Mouse (Mus musculus) liver, embryonic 16.5 days (tissue): ENCODE data around the gene Smagp. TPM values are rescaled to one million over a fixed set of nuclear protein-coding genes. Genes with fewer than 3 reads are reported as not detected.
"Not testable (repeated sequence)": the region's sequence is repeated elsewhere in the genome, so short reads cannot be mapped to it uniquely, and the experiment has no call there.

Experiments
- ATAC-seq: fragments of 200-750 bp; cut with Nextera tagmentation; 2 replicates; pipeline ENCODE4 v1.8.0; 2017; ENCODE audit warnings: low read depth, mild to moderate bottlenecking, moderate number of reproducible peaks, moderate library complexity
- H3K27ac ChIP-seq: fragments of 300-500 bp; sonication (generic); 2 replicates; pipeline ENCODE4 v1.5.1; 2014; ENCODE audit warnings: mild to moderate bottlenecking, low read length
- H3K27me3 ChIP-seq: fragments of 300-500 bp; sonication (generic); 2 replicates; pipeline ENCODE4 v1.6.1; 2014; ENCODE audit warnings: low read depth, low read length, mixed read lengths; ENCODE audit not compliant: control insufficient read depth, insufficient read depth
- H3K36me3 ChIP-seq: fragments of 300-500 bp; sonication (generic); 2 replicates; pipeline ENCODE4 v1.6.1; 2014; ENCODE audit warnings: mild to moderate bottlenecking; ENCODE audit not compliant: control insufficient read depth, insufficient read depth
- H3K4me1 ChIP-seq: fragments of 300-500 bp; sonication (generic); 2 replicates; pipeline ENCODE4 v1.6.1; 2014; ENCODE audit warnings: low read depth, low read length, mixed read lengths; ENCODE audit not compliant: control insufficient read depth
- H3K4me2 ChIP-seq: fragments of 300-500 bp; sonication (generic); 2 replicates; pipeline ENCODE4 v1.6.1; 2014; ENCODE audit warnings: low read depth, low read length, mixed read lengths
- H3K4me3 ChIP-seq: fragments of 300-500 bp; sonication (generic); 2 replicates; pipeline ENCODE4 v1.5.1; 2014; ENCODE audit warnings: low read depth, mild to moderate bottlenecking, low read length
- H3K9ac ChIP-seq: fragments of 300-500 bp; sonication (generic); 2 replicates; pipeline ENCODE4 v1.6.1; 2014; ENCODE audit warnings: low read depth, low read length
- H3K9me3 ChIP-seq: fragments of 300-500 bp; sonication (generic); replicated peaks from 2 replicates; pipeline ENCODE4 v1.6.1; 2016; ENCODE audit warnings: low read length; ENCODE audit not compliant: control insufficient read depth
- WGBS: fragments of 180-500 bp; shearing (Covaris S2); extraction: QIAGEN DNeasy Blood & Tissue Kit; methylation state at CpG from one replicate; pipeline ENCODE4 v1.1.7; 2014; ENCODE audit not compliant: insufficient replicate concordance; 5-methylcytosine and 5-hydroxymethylcytosine counted together
- polyA plus RNA-seq: library from polyadenylated mRNA; unstranded; fragments of >200 nt; fragmentation: Nextera tagmentation; extraction: Ambion mirVana; gene quantifications from 2 replicates; pipeline ENCODE4 v1.2.1, GENCODE M21; 2015

The Smagp gene
- polyA plus RNA-seq, 1 experiment from 2014 or later: 9.3 TPM

- H3K4me3 ChIP-seq: no peak overlapping the region
- no peak for ATAC-seq
- WGBS: 27% methylated on average over 10 of the region's 10 CpGs
- no peak overlapping the region for H3K9ac ChIP-seq
- no peaks in the 10 kb centered on the region for H3K27me3 ChIP-seq
- H3K36me3 ChIP-seq: no peaks in the 10 kb centered on the region
- no peak overlapping the region for H3K4me2 ChIP-seq
- peaks cover 21% of the 10 kb centered on the region for H3K4me1 ChIP-seq
- H3K9me3 ChIP-seq: no peaks in the 10 kb centered on the region
- H3K27ac ChIP-seq: no peak overlapping the region
Observed at GRCm38 (mm10) chr15:100627287-100627686, 9.5 kb downstream of the Smagp start.

GRCm38 (mm10) chr15:100624435-100624834 lies 12.3 kb downstream of the Smagp start:
- no peak for ATAC-seq
- Histone ChIP-seq H3K9me3 (no peaks in the 10 kb centered on the region), H3K4me3 (no peak overlapping the region), H3K27ac (no peak overlapping the region), H3K4me1 (peaks cover 11% of the 10 kb centered on the region), H3K4me2 (no peak overlapping the region), H3K9ac (no peak overlapping the region), H3K36me3 (peaks cover 14% of the 10 kb centered on the region), H3K27me3 (no peaks in the 10 kb centered on the region)
- 64% methylated on average over 3 of the region's 3 CpGs for WGBS

- ATAC-seq: peak; percentile 37; the same call in 1 of the 2 replicates
- peaks cover 11% of the 10 kb centered on the region for H3K4me1 ChIP-seq
- H3K9ac ChIP-seq: no peak overlapping the region
- H3K4me2 ChIP-seq: no peak overlapping the region
- H3K27ac ChIP-seq: no peak overlapping the region
- H3K9me3 ChIP-seq: no peaks in the 10 kb centered on the region
- H3K27me3 ChIP-seq: no peaks in the 10 kb centered on the region
- H3K36me3 ChIP-seq: peaks cover 21% of the 10 kb centered on the region
- H3K4me3 ChIP-seq: no peak overlapping the region
- WGBS: 66% methylated on average over 9 of the region's 9 CpGs
Observed at GRCm38 (mm10) chr15:100623754-100624153, 13.0 kb downstream of the Smagp start.

GRCm38 (mm10) chr15:100622164-100622563 lies 14.6 kb downstream of the Smagp start:
- no peaks in the 10 kb centered on the region for H3K27me3 ChIP-seq
- no peak overlapping the region for H3K4me3 ChIP-seq
- peaks cover 35% of the 10 kb centered on the region for H3K36me3 ChIP-seq
- peak overlapping the region; percentile 45 for H3K27ac ChIP-seq
- no peaks in the 10 kb centered on the region for H3K9me3 ChIP-seq
- 48% methylated on average over 7 of the region's 7 CpGs for WGBS
- ATAC-seq: no peak
- H3K4me1 ChIP-seq: peaks cover 11% of the 10 kb centered on the region
- H3K4me2 ChIP-seq: no peak overlapping the region
- H3K9ac ChIP-seq: no peak overlapping the region

GRCm38 (mm10) chr15:100621671-100622070 lies 15.1 kb downstream of the Smagp start:
- ATAC-seq, H3K9ac ChIP-seq, H3K27me3 ChIP-seq, H3K4me3 ChIP-seq, H3K4me2 ChIP-seq, H3K9me3 ChIP-seq, H3K27ac ChIP-seq: not testable (repeated sequence)
- H3K36me3 ChIP-seq: peaks cover 40% of the 10 kb centered on the region
- H3K4me1 ChIP-seq: peaks cover 15% of the 10 kb centered on the region
- 58% methylated on average over 9 of the region's 9 CpGs for WGBS

- H3K9me3 ChIP-seq: no peaks in the 10 kb centered on the region
- no peak overlapping the region for H3K4me3 ChIP-seq
- 86% methylated on average over 7 of the region's 7 CpGs for WGBS
- H3K36me3 ChIP-seq: peaks cover 40% of the 10 kb centered on the region
- H3K27me3 ChIP-seq: no peaks in the 10 kb centered on the region
- no peak overlapping the region for H3K4me2 ChIP-seq
- no peak overlapping the region for H3K27ac ChIP-seq
- no peak overlapping the region for H3K9ac ChIP-seq
- H3K4me1 ChIP-seq: peaks cover 18% of the 10 kb centered on the region
- no peak for ATAC-seq
Observed at GRCm38 (mm10) chr15:100619200-100619599, 17.5 kb downstream of the Smagp start.

- under 1% methylated on average over 19 of the region's 19 CpGs for WGBS
Observed at GRCm38 (mm10) chr15:100616221-100616620, 20.5 kb downstream of the Smagp start.

GRCm38 (mm10) chr15:100615825-100616220 lies 20.9 kb downstream of the Smagp start:
- Histone ChIP-seq H3K27ac (peak overlapping the region; percentile 99), H3K27me3 (no peaks in the 10 kb centered on the region), H3K4me3 (peak overlapping the region; percentile 97), H3K4me2 (peak overlapping the region; percentile 64), H3K9me3 (no peaks in the 10 kb centered on the region), H3K9ac (peak overlapping the region; percentile 99), H3K4me1 (peaks cover 24% of the 10 kb centered on the region), H3K36me3 (peaks cover 37% of the 10 kb centered on the region)
- 0% methylated on average over 38 of the region's 43 CpGs for WGBS
- ATAC-seq: peak; percentile 71

More at GRCm38 (mm10) chr15:100616221-100616620, 20.5 kb downstream of the Smagp start:
- Histone ChIP-seq H3K27me3 (no peaks in the 10 kb centered on the region), H3K9ac (peak overlapping the region; percentile 99), H3K9me3 (no peaks in the 10 kb centered on the region), H3K4me3 (peak overlapping the region; percentile 97), H3K36me3 (peaks cover 40% of the 10 kb centered on the region), H3K4me1 (peaks cover 24% of the 10 kb centered on the region), H3K4me2 (peak overlapping the region; percentile 64), H3K27ac (peak overlapping the region; percentile 99)
- no peak for ATAC-seq

GRCm38 (mm10) chr15:100614996-100615824 lies 21.5 kb downstream of the Smagp start, which contains the start of gene Dazap2:
Gene Dazap2 (plus strand): TSS chr15:100615349.
- Histone ChIP-seq H3K36me3 (peaks cover 31% of the 10 kb centered on the region), H3K9ac (peak within 1 kb of the TSS; percentile 99), H3K4me1 (peaks cover 24% of the 10 kb centered on the region), H3K27me3 (no peaks in the 10 kb centered on the region), H3K9me3 (no peaks in the 10 kb centered on the region), H3K4me3 (peak within 1 kb of the TSS; percentile 97), H3K27ac (peak within 1 kb of the TSS; percentile 99), H3K4me2 (peak within 1 kb of the TSS; percentile 92)
- WGBS: under 1% methylated on average over 77 of the region's 99 CpGs
- ATAC-seq: peak; percentile 82
